Mouse (Mus musculus) CH12.LX (cell line): ENCODE data around the gene Cldn2.

Experiments used
- CTCF ChIP-seq, 2 experiments: IDR thresholded peaks in 1 of 2; conservative IDR thresholded peaks in 1 of 2; 2 replicates each; pipeline ENCODE4 v1.5.1; 2011 to 2012; ENCODE audit warnings: low read depth in 2 of 2, low read length in 2 of 2, improper control_type of control experiment in 1 of 2, inconsistent platforms in 1 of 2, mild to moderate bottlenecking in 1 of 2, moderate library complexity in 1 of 2
- HCFC1 ChIP-seq: IDR thresholded peaks from 2 replicates; pipeline ENCODE4 v1.6.1; 2012; ENCODE audit warnings: low read depth, mild to moderate bottlenecking, inconsistent platforms, low read length, improper control_type of control experiment
- JUN ChIP-seq: IDR thresholded peaks from 2 replicates; pipeline ENCODE4 v1.6.1; 2011; ENCODE audit warnings: low read depth, mild to moderate bottlenecking, low read length, improper control_type of control experiment, moderate library complexity; ENCODE audit not compliant: insufficient read depth
- MAX ChIP-seq: IDR thresholded peaks from 2 replicates; pipeline ENCODE4 v1.6.1; 2011; ENCODE audit warnings: low read length, improper control_type of control experiment
- MAZ ChIP-seq: IDR thresholded peaks from 2 replicates; pipeline ENCODE4 v1.6.1; 2012; ENCODE audit warnings: low read depth, mild to moderate bottlenecking, inconsistent platforms, low read length, improper control_type of control experiment, moderate library complexity
- POLR2A ChIP-seq: IDR thresholded peaks from 2 replicates; pipeline ENCODE4 v1.6.1; 2011; ENCODE audit warnings: low read depth, mild to moderate bottlenecking, improper control_type of control experiment, low read length
- TCF12 ChIP-seq: IDR thresholded peaks from 2 replicates; pipeline ENCODE4 v1.6.1; 2014; ENCODE audit warnings: low read depth, mild to moderate bottlenecking, inconsistent platforms, low read length, improper control_type of control experiment
- USF2 ChIP-seq: conservative IDR thresholded peaks from 2 replicates; pipeline ENCODE4 v1.6.1; 2011; ENCODE audit warnings: low read depth, low read length, improper control_type of control experiment
- ZMIZ1 ChIP-seq: IDR thresholded peaks from 2 replicates; pipeline ENCODE4 v1.6.1; 2012; ENCODE audit warnings: low read depth, mild to moderate bottlenecking, inconsistent platforms, low read length, improper control_type of control experiment

DNA sequence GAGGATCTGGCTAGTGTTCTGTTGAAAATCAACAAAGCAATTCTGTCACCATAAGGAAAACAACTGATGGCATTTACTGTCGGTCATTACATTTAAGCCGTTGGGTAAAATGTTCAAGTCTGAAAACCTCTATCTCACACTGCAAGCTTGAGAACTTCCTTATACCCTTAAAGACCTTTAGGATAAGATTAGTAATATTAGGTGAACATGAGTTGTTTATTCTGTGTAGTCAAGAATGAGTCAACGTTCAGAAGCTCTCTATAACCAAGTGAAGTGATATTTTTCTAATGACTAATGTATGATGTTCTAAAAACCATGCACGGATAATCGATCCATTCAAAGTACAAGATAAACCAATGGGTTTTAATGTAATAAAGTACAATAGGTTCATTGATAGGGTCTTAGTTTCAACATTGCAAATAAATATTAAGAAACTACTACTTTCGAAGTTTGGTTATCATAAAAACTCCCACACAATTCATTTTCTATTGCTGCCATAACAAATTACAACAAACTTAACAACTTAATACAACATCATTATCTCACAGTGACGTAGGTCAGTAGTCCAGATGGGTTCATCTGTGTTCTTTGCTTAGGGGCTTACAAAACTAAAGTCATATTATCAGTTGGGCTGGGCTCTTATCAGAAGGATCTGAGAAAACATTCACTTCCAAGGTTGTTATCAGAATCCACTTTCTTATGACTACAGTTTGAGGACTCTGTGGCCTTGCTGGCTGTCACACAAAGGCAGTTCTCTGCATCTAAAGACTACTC is 6.4 kb upstream of the Cldn2 start:
- TF ChIP-seq CTCF (conservative IDR thresholded peaks at IDR 0.05 in 1 of 2, IDR thresholded peaks at IDR 0.05 in 1 of 2; ENCODE audit: low read depth in 2 of 2, low read length in 2 of 2): no peak
- TF ChIP-seq USF2: no peak
- TF ChIP-seq POLR2A: no peak
- TF ChIP-seq MAX: no peak
- no peak for TF ChIP-seq ZMIZ1
- no peak for TF ChIP-seq TCF12
- no peak for TF ChIP-seq JUN
- no peak for TF ChIP-seq HCFC1
- TF ChIP-seq MAZ: no peak
